Mouse (Mus musculus): ENCODE measurements around the gene Polr3gl.

DNA sequence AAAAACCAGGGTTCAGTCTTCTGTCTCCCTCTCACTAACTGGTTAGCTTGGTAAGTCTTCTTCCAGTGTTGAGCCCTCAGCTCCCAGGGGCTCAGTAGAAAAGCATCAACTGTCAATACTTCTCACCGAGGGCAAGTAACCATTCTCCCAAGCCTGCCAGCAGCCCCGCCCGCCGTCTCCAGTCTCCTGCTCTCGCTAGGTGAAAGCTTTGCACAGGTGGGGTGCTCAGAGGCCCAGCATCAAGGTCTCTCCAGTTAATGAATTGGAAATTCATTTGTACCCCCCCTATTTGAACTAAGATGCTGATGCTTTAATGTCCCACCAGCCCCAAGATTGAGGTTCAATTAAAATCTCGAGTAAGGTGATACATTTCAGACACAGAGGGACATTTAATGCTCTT, 12.8 kb downstream of the Polr3gl start:
- TF ChIP-seq CTCF (IDR thresholded peaks at IDR 0.05; ENCODE audit: control insufficient read depth, insufficient read depth, insufficient read length) (no peak), MYOD1 (IDR thresholded peaks at IDR 0.05; ENCODE audit: control insufficient read depth, insufficient read length, low read depth) (no peak), USF1 (IDR thresholded peaks at IDR 0.05; ENCODE audit: low read depth) (no peak), MYOG (IDR thresholded peaks at IDR 0.05; ENCODE audit: control insufficient read depth, extremely low read depth, insufficient read length) (no peak)
